Mouse (Mus musculus) CH12.LX (cell line): Measurements from ENCODE around the gene Mnt.

ENCODE experiments used
- BHLHE40 ChIP-seq: IDR thresholded peaks from 2 replicates; pipeline ENCODE4 v1.6.1; 2011; ENCODE audit warnings: mild to moderate bottlenecking, low read depth, low read length, improper control_type of control experiment
- CHD2 ChIP-seq: IDR thresholded peaks from 2 replicates; pipeline ENCODE4 v1.6.1; 2011; ENCODE audit warnings: low read length, improper control_type of control experiment
- CTCF ChIP-seq, 2 experiments: IDR thresholded peaks in 1 of 2; conservative IDR thresholded peaks in 1 of 2; 2 replicates each; pipeline ENCODE4 v1.5.1; 2011 to 2012; ENCODE audit warnings: low read depth in 2 of 2, low read length in 2 of 2, improper control_type of control experiment in 1 of 2, inconsistent platforms in 1 of 2, mild to moderate bottlenecking in 1 of 2, moderate library complexity in 1 of 2
- EP300 ChIP-seq: IDR thresholded peaks from 2 replicates; pipeline ENCODE4 v1.6.1; 2011; ENCODE audit warnings: low read length, improper control_type of control experiment
- ETS1 ChIP-seq: conservative IDR thresholded peaks from 2 replicates; pipeline ENCODE4 v1.6.1; 2012; ENCODE audit warnings: low read depth, mild to moderate bottlenecking, inconsistent platforms, low read length, improper control_type of control experiment, moderate library complexity
- PAX5 ChIP-seq: IDR thresholded peaks from 2 replicates; pipeline ENCODE4 v1.6.1; 2012; ENCODE audit warnings: low read length, inconsistent platforms, mixed read lengths
- POLR2A ChIP-seq: IDR thresholded peaks from 2 replicates; pipeline ENCODE4 v1.6.1; 2011; ENCODE audit warnings: low read depth, mild to moderate bottlenecking, improper control_type of control experiment, low read length
- TCF12 ChIP-seq: IDR thresholded peaks from 2 replicates; pipeline ENCODE4 v1.6.1; 2014; ENCODE audit warnings: low read depth, mild to moderate bottlenecking, inconsistent platforms, low read length, improper control_type of control experiment
- UBTF ChIP-seq: IDR thresholded peaks from 2 replicates; pipeline ENCODE4 v1.6.1; 2012; ENCODE audit warnings: low read depth, mild to moderate bottlenecking, inconsistent platforms, low read length, improper control_type of control experiment, moderate library complexity
- ZC3H11A ChIP-seq: IDR thresholded peaks from 2 replicates; pipeline ENCODE4 v1.6.1; 2012; ENCODE audit warnings: low read depth, mild to moderate bottlenecking, inconsistent platforms, low read length, improper control_type of control experiment
- ZNF384 ChIP-seq: IDR thresholded peaks from 2 replicates; pipeline ENCODE4 v1.6.1; 2012; ENCODE audit warnings: low read depth, low read length, improper control_type of control experiment, inconsistent platforms

- TF ChIP-seq ZC3H11A (no peak), UBTF (no peak), CTCF (conservative IDR thresholded peaks at IDR 0.05 in 1 of 2, IDR thresholded peaks at IDR 0.05 in 1 of 2; ENCODE audit: low read depth in 2 of 2, low read length in 2 of 2) (no peak), POLR2A (no peak), ETS1 (no peak), TCF12 (no peak), PAX5 (no peak), CHD2 (no peak), ZNF384 (no peak), BHLHE40 (no peak), EP300 (no peak)
These were observed 5.7 kb downstream of the Mnt start for GRCm38 (mm10) chr11:74836225-74837055.
